Mouse (Mus musculus): ENCODE data around the gene Mageb4.
"Not testable (repeated sequence)": the region's sequence is repeated elsewhere in the genome, so short reads cannot be mapped to it uniquely, and the experiment has no call there.

Mageb4 gene

DNA sequence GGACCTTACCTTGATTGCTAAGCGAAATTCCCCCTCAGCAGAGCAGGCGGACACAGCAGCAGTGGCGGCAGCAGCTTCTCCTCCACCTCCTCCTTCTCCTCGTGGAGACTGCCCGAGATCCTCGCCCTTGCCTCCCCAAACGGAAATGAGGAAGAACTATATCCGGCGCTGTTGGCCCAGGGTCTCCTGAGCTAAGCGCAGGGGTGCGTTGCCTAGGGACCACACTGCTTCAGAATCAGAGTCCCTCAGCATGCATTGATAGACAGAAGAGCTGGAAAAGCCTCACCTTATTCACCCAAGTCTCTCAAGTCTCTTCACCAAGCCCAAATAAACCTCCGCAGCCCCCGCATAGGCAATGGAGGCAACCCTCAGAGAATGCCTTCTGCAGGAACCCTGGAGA lies at the start of gene Mageb4:
Gene Mageb4, minus strand, starts transcription at position 101 of the 400 bp plus-strand sequence.
- DNase-seq, result not testable (repeated sequence)

- not testable (repeated sequence) for DNase-seq
These were observed 20.3 kb downstream of the Mageb4 start for GRCm38 (mm10) chrX:86284597-86284996.

- not testable (repeated sequence) for DNase-seq
These were observed 58.9 kb downstream of the Mageb4 start for GRCm38 (mm10) chrX:86245950-86246349.

GRCm38 (mm10) chrX:86237246-86237645 lies 67.6 kb downstream of the Mageb4 start:
- DNase-seq, result no peak

Measured in cerebellum, adult 18-20 months (tissue).